Mouse (Mus musculus) liver, adult 2 months (tissue): ENCODE results near the gene Dirc2. TPM values are rescaled to one million over a fixed set of nuclear protein-coding genes. Genes with fewer than 3 reads are reported as not detected.

Source experiments
- DNase-seq: peaks from one replicate; pipeline ENCODE4 v3.0.0-alpha.2; 2011; ENCODE audit warnings: low read depth, low spot score; ENCODE audit errors: extremely low read depth
- H3K27ac ChIP-seq: fragments of 200-500 bp; replicated peaks from 2 replicates; pipeline ENCODE4 v1.5.1; 2012; ENCODE audit warnings: low read depth, mild to moderate bottlenecking, control low read depth, inconsistent platforms, low read length; ENCODE audit not compliant: insufficient read depth
- H3K27me3 ChIP-seq: fragments of 200-500 bp; 2 replicates; pipeline ENCODE4 v1.6.1; 2012; ENCODE audit warnings: mild to moderate bottlenecking, moderate library complexity, low read length, inconsistent platforms; ENCODE audit not compliant: control insufficient read depth, insufficient read depth
- H3K36me3 ChIP-seq: fragments of 200-500 bp; 2 replicates; pipeline ENCODE4 v1.6.1; 2012; ENCODE audit warnings: low read length, inconsistent platforms; ENCODE audit not compliant: control insufficient read depth, insufficient read depth
- H3K4me1 ChIP-seq: fragments of 200-500 bp; 2 replicates; pipeline ENCODE4 v1.6.1; 2011; ENCODE audit warnings: low read length; ENCODE audit not compliant: control insufficient read depth, insufficient read depth
- H3K4me3 ChIP-seq: fragments of 200-500 bp; 2 replicates; pipeline ENCODE4 v1.5.1; 2011; ENCODE audit warnings: low read depth, mild to moderate bottlenecking, control low read depth, low read length, moderate library complexity; ENCODE audit not compliant: insufficient read depth
- H3K79me2 ChIP-seq: fragments of 200-500 bp; 2 replicates; pipeline ENCODE4 v1.6.1; 2012; ENCODE audit warnings: inconsistent platforms, mild to moderate bottlenecking, low read length, moderate library complexity; ENCODE audit not compliant: control insufficient read depth, insufficient read depth
- H3K9ac ChIP-seq: fragments of 200-500 bp; 2 replicates; pipeline ENCODE4 v1.6.1; 2012; ENCODE audit warnings: low read depth, mild to moderate bottlenecking, control low read depth, inconsistent platforms, low read length
- CTCF ChIP-seq: fragments of 200-500 bp; IDR thresholded peaks from 2 replicates; pipeline ENCODE4 v1.5.1; 2011; ENCODE audit warnings: low read depth, low read length, control low read depth
- POLR2A ChIP-seq: fragments of 200-500 bp; IDR thresholded peaks from 2 replicates; pipeline ENCODE4 v1.6.1; 2011; ENCODE audit warnings: low read length, control low read depth; ENCODE audit not compliant: insufficient read depth; ENCODE audit errors: extremely low read depth
- WGBS: fragments of 180-500 bp; shearing (Covaris S2); methylation state at CpG from one replicate; pipeline ENCODE4 v1.1.7; 2018; 5-methylcytosine and 5-hydroxymethylcytosine counted together
- polyA plus RNA-seq: library from polyadenylated mRNA; depleted of rRNA; stranded (reverse); fragments of >200 nt; gene quantifications from 2 replicates; pipeline ENCODE4 v1.2.3, GENCODE M21; 2012
- total RNA-seq: library from RNA; depleted of rRNA; stranded (reverse); fragments of >200 nt; gene quantifications from 2 replicates; pipeline ENCODE4 v1.2.3, GENCODE M21; 2014

Dirc2 gene
- total and polyA plus RNA-seq, 2 experiments, result 13.8 to 26.1 TPM

DNA sequence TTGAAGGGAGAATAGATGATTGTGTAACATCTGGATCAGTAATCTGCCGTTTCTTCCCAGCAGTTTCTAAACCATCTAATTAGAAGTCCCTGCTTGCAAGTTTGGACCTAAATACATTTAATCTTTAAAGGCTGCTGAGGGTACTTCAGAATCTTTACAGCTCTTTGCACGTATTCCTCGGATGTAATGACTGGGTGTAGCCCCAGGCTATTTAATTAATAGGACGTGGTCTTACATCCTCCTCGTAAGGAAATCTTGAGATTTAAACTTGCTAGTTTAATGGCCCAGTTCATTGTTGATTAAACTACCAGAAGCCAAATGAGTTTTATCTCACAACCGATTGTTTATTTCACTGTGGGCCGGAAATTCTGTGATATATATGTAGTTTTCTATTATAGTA is 10.5 kb upstream of the Dirc2 start:
- 80% methylated on average over 7 of the region's 7 CpGs for WGBS
- Histone ChIP-seq H3K4me3 (no peak overlapping the region), H3K36me3 (no peaks in the 10 kb centered on the region)

DNA sequence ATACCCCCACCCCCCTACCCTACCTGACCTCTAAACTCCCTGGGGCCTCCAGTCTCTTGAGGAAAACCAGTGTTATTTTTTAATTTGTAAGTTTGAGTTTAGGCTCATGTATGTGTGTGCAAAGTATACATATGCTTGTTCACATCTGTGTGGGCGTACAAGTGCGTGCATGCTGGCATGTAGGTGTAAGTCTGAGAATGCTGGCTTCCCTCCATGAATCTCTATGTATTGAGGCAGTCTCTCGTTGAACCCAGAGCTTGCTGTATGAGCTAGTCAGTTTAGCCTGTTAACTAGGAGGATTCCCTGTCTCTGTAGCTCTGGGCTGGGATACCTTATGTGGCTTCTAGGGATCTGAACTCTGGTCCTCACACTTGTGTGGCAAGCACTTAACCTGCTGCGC is 8.6 kb upstream of the Dirc2 start:
- no peak for DNase-seq
- 95% methylated on average over 4 of the region's 4 CpGs for WGBS
- no peak overlapping the region for H3K4me3 ChIP-seq
- no peak overlapping the region for H3K27ac ChIP-seq
- H3K27me3 ChIP-seq, result no peaks in the 10 kb centered on the region
- H3K9ac ChIP-seq, result no peak overlapping the region
- TF ChIP-seq CTCF (no peak), POLR2A (no peak)
- H3K79me2 ChIP-seq, result peaks cover 7% of the 10 kb centered on the region; the same call in 1 of the 2 replicates
- no peaks in the 10 kb centered on the region for H3K4me1 ChIP-seq
- no peaks in the 10 kb centered on the region for H3K36me3 ChIP-seq

More for the DNA sequence above, 10.5 kb upstream of the Dirc2 start:
- Histone ChIP-seq H3K27ac (no peak overlapping the region), H3K79me2 (peaks cover 10% of the 10 kb centered on the region; the same call in 1 of the 2 replicates), H3K27me3 (no peaks in the 10 kb centered on the region), H3K9ac (no peak overlapping the region), H3K4me1 (no peaks in the 10 kb centered on the region)
- no peak for DNase-seq
- TF ChIP-seq POLR2A (no peak), CTCF (no peak)

DNA sequence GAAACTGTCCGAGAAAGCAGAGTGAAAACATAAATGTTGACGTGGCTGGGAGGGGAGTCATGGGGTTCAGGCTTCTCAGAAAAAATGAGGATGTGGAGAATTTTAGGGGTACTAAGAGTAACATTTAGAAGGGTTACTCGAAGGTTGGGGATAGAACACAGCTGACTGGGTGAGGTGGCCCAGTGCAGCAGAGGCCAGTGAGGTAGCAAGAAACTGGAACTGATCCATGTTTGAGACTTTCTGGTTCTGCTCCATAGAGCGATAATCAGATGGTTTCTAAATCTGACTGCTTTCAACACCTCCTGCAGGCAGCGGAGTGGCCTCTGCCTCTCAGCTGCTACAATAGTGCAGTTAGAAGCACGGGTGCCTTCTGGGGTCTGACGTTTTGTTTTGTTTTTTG is 7.6 kb upstream of the Dirc2 start:
- H3K4me1 ChIP-seq, result no peaks in the 10 kb centered on the region
- no peak for DNase-seq
- no peak overlapping the region for H3K27ac ChIP-seq
- 0 out of 2 replicates have a peak, but pooled peaks cover 2% of the 10 kb centered on the region for H3K79me2 ChIP-seq
- H3K9ac ChIP-seq, result no peak overlapping the region
- H3K27me3 ChIP-seq, result no peaks in the 10 kb centered on the region
- H3K36me3 ChIP-seq, result no peaks in the 10 kb centered on the region
- 72% methylated on average over 7 of the region's 7 CpGs for WGBS
- no peak overlapping the region for H3K4me3 ChIP-seq
- TF ChIP-seq CTCF (no peak), POLR2A (no peak)

DNA sequence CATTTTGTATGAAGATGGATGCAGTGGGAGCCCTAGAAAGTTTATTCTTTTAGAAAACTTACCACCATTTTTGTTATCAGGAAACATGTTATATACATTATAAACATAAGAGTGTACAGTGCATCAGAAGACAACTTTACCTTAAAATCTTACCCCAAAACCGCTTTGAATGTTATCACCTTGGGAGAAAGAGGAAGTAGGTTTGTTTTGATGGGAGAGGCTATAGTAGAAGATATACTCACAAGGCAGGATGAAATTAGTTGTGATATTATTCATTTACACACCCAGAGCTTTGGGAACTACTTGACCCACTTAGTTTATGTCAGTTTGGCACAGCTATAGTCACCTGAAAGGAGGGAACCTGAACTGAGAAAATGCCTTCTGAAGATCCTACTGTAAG is 6.7 kb upstream of the Dirc2 start:
- Histone ChIP-seq H3K27ac (no peak overlapping the region), H3K4me3 (no peak overlapping the region)
- WGBS, result 85% methylated on average over 1 of the region's 1 CpGs

DNA sequence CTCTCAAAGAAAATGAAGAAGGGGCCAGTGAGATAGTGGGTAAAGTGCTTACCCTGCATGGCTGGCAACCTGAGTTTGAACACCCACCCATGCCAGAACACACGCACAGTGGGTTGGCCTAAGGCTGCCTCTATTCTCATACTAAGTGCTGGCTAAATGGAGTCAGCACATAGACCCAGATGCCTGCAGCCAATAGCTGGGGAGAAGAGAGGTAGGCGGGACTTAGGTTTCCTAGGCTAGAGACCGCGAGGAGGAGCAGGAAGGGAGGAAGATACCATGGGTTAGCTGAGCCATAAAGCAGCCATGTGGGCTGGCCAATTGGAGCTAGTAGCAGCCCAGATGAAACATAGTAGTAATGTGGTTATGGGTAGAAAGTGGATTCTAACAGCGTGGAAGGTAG is 3.4 kb upstream of the Dirc2 start:
- H3K4me1 ChIP-seq, result peaks cover 4% of the 10 kb centered on the region; the same call in 1 of the 2 replicates
- no peak overlapping the region for H3K9ac ChIP-seq
- no peak overlapping the region for H3K4me3 ChIP-seq
- no peaks in the 10 kb centered on the region for H3K27me3 ChIP-seq
- H3K79me2 ChIP-seq, result peaks cover 11% of the 10 kb centered on the region; the same call in 1 of the 2 replicates
- no peaks in the 10 kb centered on the region for H3K36me3 ChIP-seq
- DNase-seq, result no peak
- no peak overlapping the region for H3K27ac ChIP-seq
- TF ChIP-seq CTCF (no peak), POLR2A (no peak)
- 83% methylated on average over 5 of the region's 5 CpGs for WGBS

More for the DNA sequence above, 6.7 kb upstream of the Dirc2 start:
- no peak overlapping the region for H3K9ac ChIP-seq
- no peak for DNase-seq
- TF ChIP-seq POLR2A (no peak), CTCF (no peak)
- peaks cover 6% of the 10 kb centered on the region; the same call in 1 of the 2 replicates for H3K79me2 ChIP-seq
- H3K36me3 ChIP-seq, result no peaks in the 10 kb centered on the region
- no peaks in the 10 kb centered on the region for H3K4me1 ChIP-seq
- no peaks in the 10 kb centered on the region for H3K27me3 ChIP-seq

DNA sequence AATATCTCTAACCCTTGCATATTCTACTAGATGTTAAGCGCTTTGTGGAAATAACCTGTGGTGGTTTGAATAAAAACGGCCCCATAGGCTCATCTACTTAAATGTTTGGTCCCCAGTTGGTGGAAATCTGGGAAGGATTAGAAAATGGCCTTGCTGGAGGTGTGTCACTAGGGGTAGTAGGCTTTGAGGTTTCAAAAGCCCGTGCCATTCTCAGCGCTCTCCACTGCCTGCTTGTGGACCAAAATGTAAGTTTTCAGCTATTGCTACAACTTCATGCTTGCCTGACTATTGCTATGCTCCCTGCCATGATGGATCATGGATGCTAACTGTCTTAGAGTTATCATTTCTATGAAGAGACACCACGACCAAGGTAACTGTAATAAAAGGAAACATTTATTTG is 2.5 kb upstream of the Dirc2 start:
- peaks cover 19% of the 10 kb centered on the region for H3K79me2 ChIP-seq
- DNase-seq, result no peak
- H3K27me3 ChIP-seq, result no peaks in the 10 kb centered on the region
- H3K27ac ChIP-seq, result no peak overlapping the region
- no peak overlapping the region for H3K9ac ChIP-seq
- no peak overlapping the region for H3K4me3 ChIP-seq
- 90% methylated on average over 5 of the region's 5 CpGs for WGBS
- peaks cover 7% of the 10 kb centered on the region; the same call in 1 of the 2 replicates for H3K4me1 ChIP-seq
- TF ChIP-seq POLR2A, result no peak
- no peak for TF ChIP-seq CTCF
- H3K36me3 ChIP-seq, result no peaks in the 10 kb centered on the region
